ENCODE assay signal across 8 mouse cellular contexts in genomic region chr9:85843031-85843890, GRCm38 (mm10). TPM values are rescaled to one million over a fixed set of nuclear protein-coding genes. Genes with fewer than 3 reads are reported as not detected.
DNase-seq lines count a peak whose midpoint lies in the region; ATAC-seq lines count a peak whose summit lies in the region.

No protein-coding gene starts in this region.

- peak; percentile 24 for DNase-seq in cerebellum, adult 11 months
- DNase-seq in hindbrain, embryonic 10.5 days (ENCODE audit: low spot score) = peak; percentile 69
- DNase-seq in urinary bladder, postnatal 10 days (ENCODE audit: low spot score) = peak; percentile 19

- H3K4me1 ChIP-seq in erythroblast, embryonic 14.5 days (ENCODE audit: control insufficient read depth) = no peaks in the 10 kb centered on the region
- peaks cover 24% of the 10 kb centered on the region for H3K4me1 ChIP-seq in forebrain, embryonic 16.5 days (replicated peaks; ENCODE audit: control insufficient read depth, insufficient read depth, low read length)
- H3K4me1 ChIP-seq in hindbrain, embryonic 10.5 days (replicated peaks) = peaks cover 33% of the 10 kb centered on the region
- H3K4me1 ChIP-seq in limb, embryonic 13.5 days = peaks cover 19% of the 10 kb centered on the region
- H3K4me1 ChIP-seq in midbrain, embryonic 12.5 days = peaks cover 13% of the 10 kb centered on the region

- H3K9me3 ChIP-seq in erythroblast, embryonic 14.5 days (ENCODE audit: control insufficient read depth, low read length) = no peaks in the 10 kb centered on the region; the same call in 1 of the 2 replicates
- 0 out of 2 replicates have a peak, but pooled peaks cover 2% of the 10 kb centered on the region for H3K9me3 ChIP-seq in forebrain, embryonic 16.5 days (ENCODE audit: control insufficient read depth, low read length)
- no peaks in the 10 kb centered on the region for H3K9me3 ChIP-seq in hindbrain, embryonic 10.5 days
- no peaks in the 10 kb centered on the region for H3K9me3 ChIP-seq in limb, embryonic 13.5 days
- H3K9me3 ChIP-seq in midbrain, embryonic 12.5 days = no peaks in the 10 kb centered on the region

- no peak for ATAC-seq in erythroblast, adult 5-6 weeks (replicated peaks; ENCODE audit: low FRiP score, poor library complexity, severe bottlenecking)
- ATAC-seq in forebrain, embryonic 16.5 days = peak; percentile 65
- ATAC-seq in limb, embryonic 13.5 days (ENCODE audit: low FRiP score, low read depth) = peak; percentile 71
- peak; percentile 78 for ATAC-seq in midbrain, embryonic 12.5 days (ENCODE audit: low FRiP score, low read depth)

- H3K36me3 ChIP-seq in erythroblast, embryonic 14.5 days (ENCODE audit: control insufficient read depth) = no peaks in the 10 kb centered on the region
- H3K36me3 ChIP-seq in forebrain, embryonic 16.5 days (ENCODE audit: control insufficient read depth, insufficient read depth) = no peaks in the 10 kb centered on the region
- H3K36me3 ChIP-seq in hindbrain, embryonic 10.5 days = peaks cover 26% of the 10 kb centered on the region
- peaks cover 15% of the 10 kb centered on the region for H3K36me3 ChIP-seq in limb, embryonic 13.5 days
- peaks cover 12% of the 10 kb centered on the region for H3K36me3 ChIP-seq in midbrain, embryonic 12.5 days

- peak overlapping the region; percentile 40 for H3K4me3 ChIP-seq in erythroblast, embryonic 14.5 days (replicated peaks)
- H3K4me3 ChIP-seq in forebrain, embryonic 16.5 days (replicated peaks; ENCODE audit: low read length) = peak overlapping the region; percentile 75
- peak overlapping the region; percentile 82 for H3K4me3 ChIP-seq in hindbrain, embryonic 10.5 days
- peak overlapping the region; percentile 73 for H3K4me3 ChIP-seq in limb, embryonic 13.5 days
- H3K4me3 ChIP-seq in midbrain, embryonic 12.5 days = peak overlapping the region; percentile 75

- H3K27ac ChIP-seq in forebrain, embryonic 16.5 days (ENCODE audit: low read length) = peak overlapping the region; percentile 37; the same call in 1 of the 2 replicates
- peak overlapping the region; percentile 94 for H3K27ac ChIP-seq in hindbrain, embryonic 10.5 days
- peak overlapping the region; percentile 92 for H3K27ac ChIP-seq in limb, embryonic 13.5 days
- peak overlapping the region; percentile 80 for H3K27ac ChIP-seq in midbrain, embryonic 12.5 days (replicated peaks)

- peak overlapping the region; percentile 99 for H3K4me2 ChIP-seq in forebrain, embryonic 16.5 days (ENCODE audit: low read length)
- H3K4me2 ChIP-seq in limb, embryonic 13.5 days (replicated peaks) = peak overlapping the region; percentile 95
- H3K4me2 ChIP-seq in midbrain, embryonic 12.5 days (replicated peaks) = peak overlapping the region; percentile 95

- under 1% methylated on average over 61 of the region's 65 CpGs for WGBS in forebrain, embryonic 16.5 days
- under 1% methylated on average over 61 of the region's 65 CpGs for WGBS in hindbrain, embryonic 10.5 days
- under 1% methylated on average over 60 of the region's 65 CpGs for WGBS in limb, embryonic 13.5 days
- under 1% methylated on average over 54 of the region's 65 CpGs for WGBS in midbrain, embryonic 12.5 days

- H3K9ac ChIP-seq in forebrain, embryonic 16.5 days (replicated peaks; ENCODE audit: low read depth, low read length) = peak overlapping the region; percentile 82
- H3K9ac ChIP-seq in limb, embryonic 13.5 days = peak overlapping the region; percentile 84
- H3K9ac ChIP-seq in midbrain, embryonic 12.5 days (replicated peaks) = peak overlapping the region; percentile 83

- peaks cover 60% of the 10 kb centered on the region for H3K27me3 ChIP-seq in erythroblast, embryonic 14.5 days (ENCODE audit: control insufficient read depth)
- 0 out of 2 replicates have a peak, but pooled peaks cover 2% of the 10 kb centered on the region for H3K27me3 ChIP-seq in forebrain, embryonic 16.5 days (replicated peaks; ENCODE audit: control insufficient read depth, insufficient read depth, low read length)
- H3K27me3 ChIP-seq in hindbrain, embryonic 10.5 days (ENCODE audit: insufficient read depth, poor library complexity, severe bottlenecking) = peaks cover 19% of the 10 kb centered on the region
- peaks cover 8% of the 10 kb centered on the region for H3K27me3 ChIP-seq in limb, embryonic 13.5 days
- H3K27me3 ChIP-seq in midbrain, embryonic 12.5 days = peaks cover 13% of the 10 kb centered on the region

RNA-seq across cellular contexts. Expression of gene Tpbg, which starts 1.1 kb away (rescaled TPM):
- polyA plus RNA-seq in erythroblast, embryonic 14.5 days (2012) = 0.01 TPM in 1 of 2 replicates, not detected in the other
- not detected in 2 replicates for total RNA-seq in erythroblast, adult 5-6 weeks (2015; ENCODE audit: low replicate concordance)
- total RNA-seq in erythroblast, adult 5-6 weeks (2017; ENCODE audit: low replicate concordance) = not detected in 2 replicates
- 7.0 and 8.3 TPM in 2 replicates for polyA plus RNA-seq in forebrain, embryonic 16.5 days (2015; fragmentation: Nextera tagmentation; extraction: Ambion mirVana)
- 25.7 and 32.0 TPM in 2 replicates for polyA plus RNA-seq in hindbrain, embryonic 10.5 days (2016; fragmentation: Nextera tagmentation; extraction: Ambion mirVana)
- 20.7 and 20.9 TPM in 2 replicates for polyA plus RNA-seq in limb, embryonic 13.5 days (2015; fragmentation: Nextera tagmentation; extraction: Ambion mirVana)
- 39.6 and 54.0 TPM in 2 replicates for polyA plus RNA-seq in midbrain, embryonic 12.5 days (2016; fragmentation: Nextera tagmentation; extraction: Ambion mirVana)

Comparison
In these comparisons a context has a peak if more than half of its experiments do, and no peak if none do; other contexts are left out.
1. DNase-seq: peak in every context shown above with its lines; median percentile 69 in hindbrain, embryonic 10.5 days; 24 in cerebellum, adult 11 months; 19 in urinary bladder, postnatal 10 days.
2. H3K27ac ChIP-seq: peak in every context shown above with its lines; median percentile 94 in hindbrain, embryonic 10.5 days; 92 in limb, embryonic 13.5 days; 80 in midbrain, embryonic 12.5 days; 37 in forebrain, embryonic 16.5 days.